Mouse (Mus musculus): Measurements from ENCODE around the gene Nagpa. TPM values are rescaled to one million over a fixed set of nuclear protein-coding genes. Genes with fewer than 3 reads are reported as not detected.

Nagpa gene
- total and polyA plus RNA-seq, 2 experiments from 2014 or later, result 9.4 to 23.6 TPM

DNA sequence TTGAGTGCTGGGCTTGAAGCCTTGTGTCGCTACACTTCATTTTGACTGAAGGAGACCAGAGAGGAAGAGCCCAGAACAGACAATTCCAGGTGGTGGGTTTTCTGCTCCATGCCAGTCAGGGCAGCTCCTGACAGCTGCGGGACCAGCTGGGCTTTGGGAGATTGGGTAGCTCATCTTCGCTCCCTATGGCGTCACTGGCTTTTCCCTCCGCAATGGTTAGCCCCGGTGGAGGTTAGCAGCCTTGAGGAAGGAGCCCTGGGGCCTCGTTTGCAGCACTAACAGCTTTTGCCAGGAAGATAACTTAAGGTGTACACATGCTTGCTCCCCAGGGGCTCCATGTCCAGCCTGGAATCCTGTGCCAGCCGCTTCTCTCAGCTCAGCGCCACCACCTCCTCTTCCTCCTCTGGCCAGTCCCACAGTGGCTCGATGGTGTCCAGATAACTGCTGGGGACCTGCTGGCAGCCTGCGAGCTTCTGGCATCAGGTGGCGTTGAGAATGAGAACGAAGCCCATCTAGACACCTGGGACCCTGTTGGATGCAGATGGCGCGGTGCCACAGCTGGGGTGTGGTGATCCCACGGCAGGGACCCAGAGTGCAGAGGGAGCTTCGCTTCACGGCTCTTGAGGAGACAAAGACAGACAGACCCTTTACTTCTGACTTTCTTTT, 20.4 kb downstream of the Nagpa start:
- no peak overlapping the region for H3K9ac ChIP-seq (replicated peaks; ENCODE audit: low read depth, low read length)
- 0 out of 2 replicates have a peak, but pooled peaks cover 4% of the 10 kb centered on the region for H3K4me1 ChIP-seq (ENCODE audit: control insufficient read depth, insufficient read depth)
- DNase-seq (ENCODE audit: low spot score) (no peak), ATAC-seq (ENCODE audit: insufficient read depth, low read depth) (no peak)
- H3K27me3 ChIP-seq (ENCODE audit: control insufficient read depth, insufficient read depth, low read length), result no peaks in the 10 kb centered on the region
- TF ChIP-seq CTCF (IDR thresholded peaks at IDR 0.05; ENCODE audit: low read depth), result no peak
- no peak for TF ChIP-seq EP300 (IDR thresholded peaks at IDR 0.05; ENCODE audit: low read depth)
- H3K9me3 ChIP-seq (replicated peaks; ENCODE audit: control insufficient read depth, low read length), result no peaks in the 10 kb centered on the region
- no peak overlapping the region for H3K27ac ChIP-seq (ENCODE audit: low read depth)
- H3K4me3 ChIP-seq (ENCODE audit: low read depth, low read length), result no peak overlapping the region
- no peaks in the 10 kb centered on the region for H3K36me3 ChIP-seq (replicated peaks; ENCODE audit: control insufficient read depth, insufficient read depth, low read length)
- 74% methylated on average over 18 of the region's 18 CpGs for WGBS
- no peak overlapping the region for H3K4me2 ChIP-seq (ENCODE audit: low read depth, low read length)

DNA sequence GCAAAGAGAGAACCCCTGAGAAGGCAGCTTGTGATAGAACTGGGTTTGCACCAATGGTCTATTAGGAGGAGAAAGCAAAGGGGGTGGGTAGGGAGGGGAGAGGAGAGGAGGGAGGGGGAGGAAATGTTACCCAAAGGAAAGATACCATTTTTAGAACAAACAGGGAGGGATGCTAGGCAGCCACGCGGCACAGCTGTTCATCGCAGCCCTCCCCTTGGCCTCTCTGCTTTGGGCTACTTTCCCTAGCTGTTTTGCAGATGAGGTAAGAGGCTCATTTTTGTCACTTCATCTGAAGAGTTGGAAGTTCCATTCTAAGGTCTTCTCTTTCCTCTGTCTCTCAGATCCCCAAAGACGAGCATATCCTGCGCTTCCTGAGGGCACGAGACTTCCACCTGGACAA, 31.2 kb downstream of the Nagpa start:
- DNase-seq (ENCODE audit: low spot score), result no peak
- TF ChIP-seq CTCF (IDR thresholded peaks at IDR 0.05; ENCODE audit: low read depth) (no peak), EP300 (IDR thresholded peaks at IDR 0.05; ENCODE audit: low read depth) (no peak)
- WGBS, result 51% methylated on average over 6 of the region's 6 CpGs

DNA sequence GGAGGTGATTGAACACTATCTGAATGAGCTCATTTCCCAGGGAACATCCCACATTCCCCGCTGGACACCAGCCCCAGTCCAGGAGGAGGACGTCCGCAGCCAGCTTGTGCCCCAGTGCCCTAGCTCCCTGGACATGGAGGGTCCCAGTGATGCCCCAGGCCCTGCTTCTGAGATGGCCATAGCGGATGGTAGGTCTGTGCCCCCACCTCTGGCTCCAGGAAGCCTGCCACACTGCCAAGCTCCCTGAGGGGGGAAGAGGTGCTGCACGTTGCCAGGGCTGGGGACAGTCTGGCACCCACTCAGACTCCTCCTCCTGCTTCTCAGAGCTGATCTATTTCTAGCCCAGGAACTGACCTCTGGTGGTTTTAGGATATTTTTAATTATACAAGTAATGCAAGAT, 35.0 kb downstream of the Nagpa start:
- H3K36me3 ChIP-seq (replicated peaks; ENCODE audit: control insufficient read depth, insufficient read depth, low read length), result no peaks in the 10 kb centered on the region
- DNase-seq (ENCODE audit: low spot score), result peak; percentile 64
- no peak overlapping the region for H3K4me3 ChIP-seq (ENCODE audit: low read depth, low read length)
- peaks cover 28% of the 10 kb centered on the region for H3K4me1 ChIP-seq (ENCODE audit: control insufficient read depth, insufficient read depth)
- peak; percentile 83 for ATAC-seq (ENCODE audit: insufficient read depth, low read depth)
- peak overlapping the region; percentile 56 for H3K27ac ChIP-seq (ENCODE audit: low read depth)
- 0 out of 2 replicates have a peak overlapping the region, but pooled peaks have one; percentile 14 for H3K4me2 ChIP-seq (ENCODE audit: low read depth, low read length)
- H3K9me3 ChIP-seq (replicated peaks; ENCODE audit: control insufficient read depth, low read length), result no peaks in the 10 kb centered on the region
- WGBS, result 36% methylated on average over 5 of the region's 5 CpGs
- H3K27me3 ChIP-seq (ENCODE audit: control insufficient read depth, insufficient read depth, low read length), result no peaks in the 10 kb centered on the region
- TF ChIP-seq EP300 (IDR thresholded peaks at IDR 0.05; ENCODE audit: low read depth), result no peak
- no peak for TF ChIP-seq CTCF (IDR thresholded peaks at IDR 0.05; ENCODE audit: low read depth)
- H3K9ac ChIP-seq (replicated peaks; ENCODE audit: low read depth, low read length), result no peak overlapping the region

More for the DNA sequence above, 31.2 kb downstream of the Nagpa start:
- no peak overlapping the region for H3K4me3 ChIP-seq (ENCODE audit: low read depth, low read length)
- no peaks in the 10 kb centered on the region for H3K27me3 ChIP-seq (ENCODE audit: control insufficient read depth, insufficient read depth, low read length)
- peaks cover 16% of the 10 kb centered on the region for H3K4me1 ChIP-seq (ENCODE audit: control insufficient read depth, insufficient read depth)
- H3K27ac ChIP-seq (ENCODE audit: low read depth), result no peak overlapping the region
- H3K9me3 ChIP-seq (replicated peaks; ENCODE audit: control insufficient read depth, low read length), result no peaks in the 10 kb centered on the region
- no peak for ATAC-seq (ENCODE audit: insufficient read depth, low read depth)
- no peaks in the 10 kb centered on the region for H3K36me3 ChIP-seq (replicated peaks; ENCODE audit: control insufficient read depth, insufficient read depth, low read length)
- H3K9ac ChIP-seq (replicated peaks; ENCODE audit: low read depth, low read length), result no peak overlapping the region
- H3K4me2 ChIP-seq (ENCODE audit: low read depth, low read length), result no peak overlapping the region

DNA sequence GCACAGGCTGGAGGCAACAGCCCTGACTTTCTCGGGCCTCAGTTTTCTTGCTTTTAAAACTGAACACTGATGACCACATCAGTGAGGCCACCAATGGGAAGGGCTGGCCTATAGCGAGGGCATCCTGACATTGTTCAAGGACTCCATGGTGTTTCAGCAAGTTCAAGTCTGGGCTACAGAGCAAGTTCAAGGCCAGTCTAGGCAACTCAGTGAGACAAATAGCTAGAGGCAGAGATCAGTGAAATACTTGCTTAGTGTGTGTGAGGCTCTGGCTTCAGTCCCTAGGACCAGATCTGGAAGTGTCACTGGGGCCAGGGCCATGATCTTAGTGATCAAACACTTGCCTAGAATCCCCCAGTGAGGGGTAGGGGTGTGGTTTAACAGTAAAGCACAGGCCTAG, 35.8 kb downstream of the Nagpa start:
- H3K9ac ChIP-seq (replicated peaks; ENCODE audit: low read depth, low read length), result no peak overlapping the region
- no peak for TF ChIP-seq EP300 (IDR thresholded peaks at IDR 0.05; ENCODE audit: low read depth)
- no peak for TF ChIP-seq CTCF (IDR thresholded peaks at IDR 0.05; ENCODE audit: low read depth)
- H3K27me3 ChIP-seq (ENCODE audit: control insufficient read depth, insufficient read depth, low read length), result no peaks in the 10 kb centered on the region
- no peak overlapping the region for H3K4me3 ChIP-seq (ENCODE audit: low read depth, low read length)
- no peak for ATAC-seq (ENCODE audit: insufficient read depth, low read depth)
- no peak overlapping the region for H3K4me2 ChIP-seq (ENCODE audit: low read depth, low read length)
- H3K36me3 ChIP-seq (replicated peaks; ENCODE audit: control insufficient read depth, insufficient read depth, low read length), result no peaks in the 10 kb centered on the region
- no peak for DNase-seq (ENCODE audit: low spot score)
- WGBS, result 88% methylated on average over 2 of the region's 2 CpGs
- no peak overlapping the region for H3K27ac ChIP-seq (ENCODE audit: low read depth)
- H3K4me1 ChIP-seq (ENCODE audit: control insufficient read depth, insufficient read depth), result peaks cover 28% of the 10 kb centered on the region
- H3K9me3 ChIP-seq (replicated peaks; ENCODE audit: control insufficient read depth, low read length), result no peaks in the 10 kb centered on the region

GRCm38 (mm10) chr16:5164327-5164726, 39.5 kb downstream of the Nagpa start:
- WGBS, result 40% methylated on average over 6 of the region's 6 CpGs
- no peak overlapping the region for H3K4me2 ChIP-seq (ENCODE audit: low read depth, low read length)
- H3K27me3 ChIP-seq (ENCODE audit: control insufficient read depth, insufficient read depth, low read length), result no peaks in the 10 kb centered on the region
- no peak overlapping the region for H3K9ac ChIP-seq (replicated peaks; ENCODE audit: low read depth, low read length)
- peaks cover 26% of the 10 kb centered on the region for H3K4me1 ChIP-seq (ENCODE audit: control insufficient read depth, insufficient read depth)
- H3K27ac ChIP-seq (ENCODE audit: low read depth), result no peak overlapping the region
- no peaks in the 10 kb centered on the region for H3K36me3 ChIP-seq (replicated peaks; ENCODE audit: control insufficient read depth, insufficient read depth, low read length)
- no peaks in the 10 kb centered on the region for H3K9me3 ChIP-seq (replicated peaks; ENCODE audit: control insufficient read depth, low read length)
- ATAC-seq (ENCODE audit: insufficient read depth, low read depth), result no peak
- DNase-seq (ENCODE audit: low spot score), result no peak
- TF ChIP-seq CTCF (IDR thresholded peaks at IDR 0.05; ENCODE audit: low read depth) (no peak), EP300 (IDR thresholded peaks at IDR 0.05; ENCODE audit: low read depth) (no peak)
- H3K4me3 ChIP-seq (ENCODE audit: low read depth, low read length), result no peak overlapping the region

DNA sequence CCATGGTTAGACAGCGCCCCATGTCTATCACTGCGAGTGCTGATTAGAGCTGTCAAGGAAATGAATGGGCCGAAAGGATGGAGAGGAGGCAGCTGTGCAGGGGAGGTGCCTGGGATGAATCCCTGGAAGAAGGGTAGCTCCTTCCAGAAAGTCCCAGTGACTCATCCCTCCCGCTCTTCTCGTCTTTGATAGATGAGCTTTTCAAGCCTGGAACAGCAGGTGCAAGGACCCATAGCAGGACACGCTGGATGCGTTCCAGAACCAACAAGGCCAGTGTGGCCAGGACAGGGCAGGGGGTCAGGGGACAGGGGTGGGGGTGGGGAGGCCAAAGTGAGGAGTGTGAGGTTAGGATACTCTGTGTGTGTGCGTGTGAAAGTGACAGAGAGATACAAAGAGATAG, 44.6 kb downstream of the Nagpa start:
- WGBS, result 39% methylated on average over 8 of the region's 8 CpGs
- H3K4me3 ChIP-seq (ENCODE audit: low read depth, low read length), result no peak overlapping the region
- peaks cover 2% of the 10 kb centered on the region; the same call in 1 of the 2 replicates for H3K4me1 ChIP-seq (ENCODE audit: control insufficient read depth, insufficient read depth)
- no peak overlapping the region for H3K27ac ChIP-seq (ENCODE audit: low read depth)
- peaks cover 4% of the 10 kb centered on the region; the same call in 1 of the 2 replicates for H3K27me3 ChIP-seq (ENCODE audit: control insufficient read depth, insufficient read depth, low read length)
- TF ChIP-seq EP300 (IDR thresholded peaks at IDR 0.05; ENCODE audit: low read depth) (no peak), CTCF (IDR thresholded peaks at IDR 0.05; ENCODE audit: low read depth) (no peak)
- H3K9ac ChIP-seq (replicated peaks; ENCODE audit: low read depth, low read length), result no peak overlapping the region
- ATAC-seq (ENCODE audit: insufficient read depth, low read depth) (peak; percentile 21; the same call in 1 of the 2 replicates), DNase-seq (ENCODE audit: low spot score) (no peak)
- H3K36me3 ChIP-seq (replicated peaks; ENCODE audit: control insufficient read depth, insufficient read depth, low read length), result no peaks in the 10 kb centered on the region
- no peak overlapping the region for H3K4me2 ChIP-seq (ENCODE audit: low read depth, low read length)
- no peaks in the 10 kb centered on the region for H3K9me3 ChIP-seq (replicated peaks; ENCODE audit: control insufficient read depth, low read length)

Data from heart, postnatal 0 days (tissue).